Mouse (Mus musculus): ENCODE measurements at regions not wholly inside any gene's neighbourhood (a gene's known extent, or its start where the extent isn't known, plus 50 kb on each side); places are given as distances from the start of the nearest gene placed in this dataset.

- DNase-seq (ENCODE audit: low spot score), result no peak
Observed at GRCm38 (mm10) chr13:10741391-10741790, 380.7 kb upstream of the Chrm3 start.

- DNase-seq (ENCODE audit: low spot score), result no peak
Observed at GRCm38 (mm10) chr13:10725745-10726171, 365.1 kb upstream of the Chrm3 start.

DNA sequence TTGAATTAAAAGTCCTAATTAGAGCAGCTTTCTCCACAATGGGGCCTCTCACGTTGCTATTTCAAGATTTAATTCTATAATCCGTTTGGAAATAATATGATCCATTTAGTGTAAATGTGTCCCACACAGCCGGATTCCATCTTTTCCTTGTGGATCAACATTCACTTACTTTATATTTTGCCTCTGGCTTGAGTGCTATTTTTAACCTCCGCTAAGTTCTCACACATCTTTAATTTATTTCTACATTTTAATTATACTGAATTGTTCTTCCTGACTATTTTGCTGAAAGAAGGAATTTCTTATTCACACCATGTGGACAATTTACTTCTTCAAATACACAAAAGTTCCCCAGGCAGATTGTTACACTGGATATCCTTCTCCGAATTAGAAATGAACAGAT lies 364.7 kb upstream of the Chrm3 start:
- no peak for DNase-seq (ENCODE audit: low spot score)

GRCm38 (mm10) chr13:10720639-10721038 lies 360.0 kb upstream of the Chrm3 start:
- no peak for DNase-seq (ENCODE audit: low spot score)

DNA sequence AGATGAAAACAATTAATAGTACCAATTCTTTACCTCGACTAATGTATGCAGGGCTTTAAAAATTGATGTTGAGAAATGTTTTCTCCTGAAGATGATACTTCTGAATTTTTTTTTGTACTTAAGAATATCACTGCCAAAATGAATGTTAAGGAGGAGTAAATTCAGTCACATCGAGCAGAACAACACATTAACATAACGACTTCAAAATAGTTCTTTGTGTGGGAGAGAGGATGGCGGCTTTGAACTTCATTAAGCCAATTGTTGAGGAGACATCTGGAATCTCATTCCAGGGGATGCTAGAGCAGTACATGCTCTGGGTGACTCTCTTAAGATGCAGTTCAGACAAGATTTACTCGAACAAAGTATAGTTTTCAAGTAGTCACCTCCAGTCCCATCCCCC lies 350.8 kb upstream of the Chrm3 start:
- DNase-seq (ENCODE audit: low spot score), result no peak

DNA sequence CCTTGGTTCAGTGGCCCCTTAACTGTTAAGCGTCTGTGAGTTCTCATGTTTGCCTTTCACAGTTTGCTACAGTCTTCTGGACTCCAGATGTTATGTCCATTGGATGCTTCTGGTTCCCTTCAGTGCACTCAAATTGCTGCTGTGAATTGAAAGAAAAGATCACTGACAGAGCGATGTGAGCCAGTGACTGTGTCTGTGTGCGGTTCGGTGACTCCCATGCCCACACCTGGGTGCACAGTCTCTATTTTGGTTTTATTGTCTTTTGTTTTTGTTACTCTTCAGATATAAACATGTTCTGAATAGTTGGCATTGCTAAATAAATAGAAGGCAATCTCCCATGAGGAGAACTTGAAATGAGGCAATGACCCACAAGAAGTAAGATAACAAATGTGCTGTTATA lies 350.3 kb upstream of the Chrm3 start:
- no peak for DNase-seq (ENCODE audit: low spot score)

DNA sequence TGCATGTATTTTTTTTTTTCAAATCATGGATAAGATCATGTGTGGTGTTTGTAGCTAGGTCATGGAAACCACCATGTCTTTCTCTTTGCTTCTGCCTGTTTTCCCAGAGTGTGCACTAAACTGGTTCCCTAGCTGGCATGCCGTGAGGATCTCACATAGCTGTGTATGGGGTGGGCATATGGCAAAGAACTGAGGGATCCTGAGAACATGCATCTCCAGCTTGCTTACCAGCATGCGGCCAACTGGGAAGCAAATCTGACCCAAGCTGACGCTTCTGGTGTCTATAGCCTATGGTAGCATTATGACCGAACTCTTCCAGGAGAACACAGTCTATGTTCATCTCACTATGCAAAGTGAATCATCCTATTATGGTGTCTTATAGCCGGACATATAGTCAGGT lies 336.5 kb upstream of the Chrm3 start:
- no peak for DNase-seq (ENCODE audit: low spot score)

DNA sequence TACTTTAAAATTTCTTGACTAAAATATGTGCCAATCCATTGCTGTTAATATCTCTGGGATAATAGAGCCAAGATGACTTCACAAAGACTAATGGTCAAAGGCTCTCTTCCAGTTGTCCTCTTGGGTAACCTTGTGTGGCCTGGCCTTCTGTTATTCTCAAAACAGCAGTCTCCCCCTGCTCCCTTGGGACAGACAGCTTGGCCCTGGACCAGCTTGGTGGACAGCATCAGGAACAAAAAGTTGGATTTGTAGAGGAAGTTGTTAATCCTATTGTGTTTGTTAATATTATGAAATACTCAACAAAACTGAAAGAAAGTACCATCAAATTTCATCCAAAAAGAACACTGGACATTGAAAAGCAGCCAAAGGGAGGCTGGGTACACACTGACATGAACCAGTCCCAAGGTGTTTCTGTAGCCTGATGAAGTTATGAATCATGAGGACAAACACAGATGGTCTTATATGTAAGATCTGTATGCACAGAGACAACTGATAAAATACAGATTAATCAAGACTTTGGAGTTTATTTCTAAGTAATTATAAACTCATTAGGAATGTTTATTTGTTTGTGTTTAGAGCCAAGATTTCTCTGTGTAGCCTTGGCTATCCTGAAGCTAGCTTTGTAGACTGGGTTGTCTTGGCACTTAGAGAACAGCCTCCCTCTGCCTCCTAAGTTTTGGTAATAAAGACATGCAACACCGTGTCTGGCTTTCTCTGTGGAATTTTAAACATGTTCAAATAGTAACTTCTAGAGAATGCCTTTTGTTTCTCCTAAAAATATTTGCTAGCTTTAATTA lies 335.7 kb upstream of the Chrm3 start:
- peak; percentile 68 for DNase-seq (ENCODE audit: low spot score)

GRCm38 (mm10) chr13:10691307-10691706 lies 330.7 kb upstream of the Chrm3 start:
- no peak for DNase-seq (ENCODE audit: low spot score)

DNA sequence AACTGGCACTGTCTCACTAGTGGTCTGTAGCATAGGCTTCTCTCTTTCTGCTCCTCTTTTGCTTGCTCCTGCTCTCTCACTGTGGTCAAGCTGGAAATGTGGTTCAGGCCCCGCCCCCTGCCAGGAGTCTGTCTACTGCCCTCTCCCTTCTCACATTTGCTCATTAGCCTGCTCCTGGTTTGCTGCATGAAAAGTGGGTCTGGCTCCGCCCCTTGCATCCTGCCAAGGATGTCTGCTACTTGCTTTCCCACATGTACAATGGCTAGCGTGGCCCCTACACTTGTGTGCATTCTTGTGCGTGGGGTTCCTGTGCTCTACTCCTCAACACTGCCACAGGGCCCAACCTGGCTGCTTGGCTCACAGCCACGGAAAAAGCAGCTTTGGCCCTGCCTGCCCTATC lies 326.7 kb upstream of the Chrm3 start:
- no peak for DNase-seq (ENCODE audit: low spot score)

DNA sequence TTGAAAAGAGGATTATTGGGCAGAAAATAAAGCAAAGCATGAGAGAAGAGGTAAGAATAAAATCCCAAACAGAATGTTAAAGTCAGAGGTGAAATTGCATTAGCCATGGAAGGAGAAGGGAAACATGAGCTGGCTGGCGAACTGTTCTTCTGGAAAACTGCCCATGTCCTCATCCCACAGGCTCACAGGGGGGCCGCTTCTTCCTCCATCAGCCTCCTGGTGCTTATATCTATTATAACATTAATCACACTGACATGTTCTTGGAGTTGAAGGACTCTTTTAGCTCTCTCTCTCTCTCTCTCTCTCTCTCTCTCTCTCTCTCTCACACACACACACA lies 293.4 kb upstream of the Chrm3 start:
- no peak for DNase-seq (ENCODE audit: low spot score)

DNA sequence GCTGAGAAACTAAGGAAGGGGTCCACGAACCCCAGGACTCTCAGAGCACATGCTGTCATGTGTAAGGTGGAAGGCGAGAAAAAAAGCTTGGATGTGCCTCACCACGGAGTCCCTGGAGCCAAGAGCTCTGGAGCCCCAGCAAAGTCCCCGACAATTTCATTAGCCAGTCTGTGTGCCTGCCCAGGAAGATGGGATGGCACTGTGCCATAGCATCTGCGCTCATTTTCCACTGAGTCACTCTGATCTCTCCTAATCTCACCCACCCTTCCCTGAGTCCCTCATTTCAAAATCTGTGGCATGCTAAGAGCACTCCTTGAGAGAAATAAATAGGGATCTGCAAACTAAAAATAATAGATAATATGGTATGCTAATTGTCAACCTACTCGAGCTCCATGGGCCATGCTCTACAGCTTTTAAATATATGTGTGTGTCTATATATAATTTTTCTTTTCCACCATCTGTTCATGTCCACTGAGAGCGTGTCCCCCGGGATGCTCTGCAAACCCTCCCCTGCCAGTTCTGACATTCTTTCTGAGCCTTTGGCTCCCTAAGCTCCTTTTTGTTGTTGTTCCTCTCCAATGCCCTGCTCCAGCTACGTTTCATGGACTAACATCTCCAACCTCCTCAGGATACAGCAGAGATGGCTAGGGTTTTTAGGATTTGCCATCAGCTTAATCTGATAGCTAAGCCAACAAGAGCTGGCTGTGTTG lies 292.9 kb upstream of the Chrm3 start:
- DNase-seq (ENCODE audit: low spot score), result no peak

- no peak for DNase-seq (ENCODE audit: low spot score)
Observed at GRCm38 (mm10) chr13:10636859-10637258, 276.2 kb upstream of the Chrm3 start.

DNA sequence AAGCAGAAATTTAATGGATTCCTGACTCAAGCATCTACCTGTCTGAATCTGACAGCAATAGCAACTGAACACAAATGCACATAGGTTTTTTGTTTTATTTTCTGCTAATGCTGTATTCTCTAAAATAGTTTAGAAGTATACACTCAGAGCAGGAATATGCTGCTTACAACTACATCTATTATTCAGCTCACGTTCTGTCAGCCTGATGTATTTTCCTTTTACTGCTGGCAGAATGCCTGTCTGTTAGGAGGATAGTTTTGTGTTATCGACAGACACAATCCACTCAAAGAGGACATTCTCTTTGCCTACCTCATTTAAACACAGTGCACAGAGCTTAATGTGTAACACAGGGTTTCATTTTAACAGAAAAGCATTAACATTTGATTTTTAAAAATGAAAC lies 269.8 kb upstream of the Chrm3 start:
- no peak for DNase-seq (ENCODE audit: low spot score)

DNA sequence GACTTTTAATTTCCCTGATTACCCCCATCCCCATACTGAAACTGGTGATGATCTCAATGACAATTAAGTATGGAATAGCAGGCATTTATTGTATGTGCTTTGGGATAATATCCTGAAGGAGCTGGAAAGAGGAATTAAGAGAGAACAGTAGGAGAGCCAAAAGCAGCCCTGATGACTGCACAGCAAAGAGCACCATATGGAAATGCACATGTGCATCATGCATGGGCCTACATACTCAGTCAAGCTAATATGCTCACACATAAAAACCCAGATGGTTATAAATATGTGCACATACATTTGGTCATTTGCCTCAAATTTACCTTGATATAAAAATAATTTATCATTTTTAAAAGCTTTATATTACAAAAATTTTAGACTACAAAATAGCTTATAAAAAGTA lies 259.0 kb upstream of the Chrm3 start:
- DNase-seq (ENCODE audit: low spot score), result no peak

DNA sequence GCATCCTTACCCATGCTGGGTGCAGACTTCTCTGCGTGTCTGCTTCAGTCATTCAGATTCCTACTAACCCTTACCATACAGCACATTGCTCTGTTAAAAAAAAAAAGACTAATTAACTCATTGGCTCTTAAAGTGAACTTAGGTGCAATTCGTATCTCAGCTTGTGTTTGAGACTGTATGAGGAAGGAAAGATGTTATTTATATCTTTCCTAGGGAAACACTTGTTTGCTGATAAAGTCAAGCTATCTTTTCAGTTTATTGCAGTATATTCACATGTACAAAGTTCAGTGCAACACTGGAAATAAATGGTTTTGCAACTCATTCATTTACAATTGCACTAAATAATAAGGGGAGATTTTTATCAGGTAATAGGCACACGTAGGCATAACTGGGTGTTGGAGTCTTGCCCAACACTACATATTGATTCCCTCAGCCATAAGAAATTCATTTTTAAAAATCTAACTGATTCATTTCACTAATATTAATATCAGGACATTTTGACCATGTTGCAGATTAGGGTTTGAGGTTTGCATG lies 257.8 kb upstream of the Chrm3 start:
- DNase-seq (ENCODE audit: low spot score), result no peak

DNA sequence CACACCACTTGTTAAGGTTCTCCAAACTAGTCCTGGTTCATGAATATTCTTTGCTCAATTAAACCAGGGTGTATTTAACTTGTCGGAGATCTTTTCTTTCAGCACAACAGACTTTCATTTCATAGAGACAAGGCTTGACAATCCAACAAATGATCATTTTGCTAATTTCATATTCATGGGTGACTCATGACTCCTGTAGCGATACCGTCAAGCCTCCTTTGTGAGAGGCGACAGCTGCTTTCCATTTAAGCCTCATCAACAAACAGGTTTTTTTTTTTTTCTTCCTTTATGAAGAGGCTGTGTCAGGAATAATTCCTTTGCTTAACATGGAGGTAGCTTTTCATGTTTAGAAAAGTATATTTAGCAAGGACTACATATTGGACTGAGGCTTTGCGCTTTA lies 214.3 kb upstream of the Chrm3 start:
- no peak for DNase-seq (ENCODE audit: low spot score)

DNA sequence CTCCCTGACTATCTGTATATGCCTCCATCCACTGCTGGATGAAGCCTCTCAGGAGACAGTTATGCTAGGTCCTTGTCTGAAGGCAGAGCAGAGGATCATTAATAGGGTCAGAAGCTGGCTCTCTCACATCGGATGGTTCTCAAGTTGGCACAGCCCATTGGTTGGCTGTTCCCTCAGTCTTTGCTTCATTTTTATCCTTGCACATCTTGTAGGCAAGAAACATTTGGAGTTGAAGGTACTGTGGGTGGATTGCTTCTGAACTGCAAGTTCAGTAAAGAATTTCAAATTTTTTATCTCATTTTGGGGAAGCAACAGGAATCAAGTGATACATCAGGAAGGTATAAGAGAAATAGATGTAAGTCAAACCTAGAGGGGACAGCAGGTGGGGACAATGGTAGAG lies 206.2 kb upstream of the Chrm3 start:
- no peak for DNase-seq (ENCODE audit: low spot score)

DNA sequence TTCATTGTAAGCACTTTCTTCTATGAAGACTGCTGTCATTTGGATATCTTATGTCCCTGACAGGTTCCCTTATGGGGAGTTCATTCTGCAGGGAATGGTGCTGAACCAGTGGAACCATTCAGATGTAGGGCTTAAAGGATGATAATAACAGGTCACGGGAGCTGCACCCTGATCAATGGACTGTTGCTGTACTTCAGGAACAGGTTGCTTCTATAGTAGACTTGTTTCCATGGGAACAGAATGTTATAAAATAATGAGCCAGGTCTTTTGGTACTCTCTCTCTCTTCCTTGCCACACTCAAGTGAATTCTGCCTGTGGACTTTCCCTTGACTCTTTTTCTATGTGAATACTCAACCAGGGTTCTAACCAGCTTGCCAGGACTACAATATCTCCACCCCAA lies 196.9 kb upstream of the Chrm3 start:
- DNase-seq (ENCODE audit: low spot score), result no peak

DNA sequence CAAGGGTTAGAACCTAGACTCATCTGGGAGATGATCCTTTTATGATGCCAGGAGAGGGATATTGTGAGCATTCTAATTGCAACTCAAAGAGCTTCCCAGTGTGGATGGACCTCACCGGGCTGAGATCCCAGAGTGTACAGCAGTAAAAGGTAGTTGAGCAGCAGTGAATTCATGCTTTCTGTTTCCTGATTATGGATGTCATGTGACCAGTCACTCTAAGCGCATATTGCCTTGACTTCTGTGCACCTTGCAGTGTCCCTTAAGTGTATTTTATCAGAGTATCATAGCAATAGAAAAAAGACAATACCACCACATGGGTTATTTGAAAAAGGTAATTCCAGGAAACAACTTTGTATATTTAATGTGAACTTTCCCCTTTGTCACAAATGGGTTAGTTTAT lies 193.9 kb upstream of the Chrm3 start:
- DNase-seq (ENCODE audit: low spot score), result no peak

GRCm38 (mm10) chr13:10542723-10543122 lies 182.1 kb upstream of the Chrm3 start:
- no peak for DNase-seq (ENCODE audit: low spot score)

DNA sequence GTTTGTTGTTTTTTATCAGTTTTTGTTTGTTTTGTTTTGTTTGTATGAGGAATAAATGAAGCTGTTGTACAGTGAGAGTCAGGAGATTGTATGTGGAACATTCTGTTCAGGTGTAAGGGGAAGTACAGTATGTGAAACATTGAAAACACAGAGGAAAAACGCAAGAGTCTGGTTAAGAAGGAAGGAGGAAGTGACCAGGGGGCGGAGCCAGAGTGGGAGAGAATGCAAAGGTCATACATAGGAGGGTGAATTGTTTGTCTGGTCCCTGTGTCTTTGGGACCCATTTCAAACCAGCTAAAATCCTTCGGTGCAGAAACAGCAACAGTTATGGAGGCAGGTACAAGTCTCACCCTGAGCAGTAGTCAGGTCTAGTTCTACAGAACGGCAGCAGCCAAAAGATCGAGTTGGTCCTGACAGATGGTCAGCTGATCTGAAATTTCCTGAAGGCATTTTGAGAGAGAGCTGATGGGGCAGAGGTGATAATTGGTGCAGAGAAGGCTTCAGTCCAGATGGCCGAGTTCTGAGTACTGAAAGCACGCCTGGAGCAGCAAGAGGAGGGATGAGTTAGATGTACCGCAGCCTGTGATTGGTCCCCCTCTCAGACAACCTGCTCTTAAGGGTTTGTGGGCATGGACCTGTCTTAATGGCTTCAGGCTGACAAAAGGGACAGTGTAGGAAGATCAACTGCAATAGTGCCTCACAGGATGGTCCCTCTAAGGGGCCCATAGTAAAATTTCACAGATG lies 179.7 kb upstream of the Chrm3 start:
- DNase-seq (ENCODE audit: low spot score), result no peak

- no peak for DNase-seq (ENCODE audit: low spot score)
Observed at GRCm38 (mm10) chr13:10538927-10539326, 178.3 kb upstream of the Chrm3 start.

Data from ovary, postnatal 14 days (tissue).